Mouse (Mus musculus): ENCODE data around the gene Glcci1. TPM values are rescaled to one million over a fixed set of nuclear protein-coding genes. Genes with fewer than 3 reads are reported as not detected.

Gene Glcci1
- polyA plus RNA-seq, 1 experiment: 0.84 TPM

DNA sequence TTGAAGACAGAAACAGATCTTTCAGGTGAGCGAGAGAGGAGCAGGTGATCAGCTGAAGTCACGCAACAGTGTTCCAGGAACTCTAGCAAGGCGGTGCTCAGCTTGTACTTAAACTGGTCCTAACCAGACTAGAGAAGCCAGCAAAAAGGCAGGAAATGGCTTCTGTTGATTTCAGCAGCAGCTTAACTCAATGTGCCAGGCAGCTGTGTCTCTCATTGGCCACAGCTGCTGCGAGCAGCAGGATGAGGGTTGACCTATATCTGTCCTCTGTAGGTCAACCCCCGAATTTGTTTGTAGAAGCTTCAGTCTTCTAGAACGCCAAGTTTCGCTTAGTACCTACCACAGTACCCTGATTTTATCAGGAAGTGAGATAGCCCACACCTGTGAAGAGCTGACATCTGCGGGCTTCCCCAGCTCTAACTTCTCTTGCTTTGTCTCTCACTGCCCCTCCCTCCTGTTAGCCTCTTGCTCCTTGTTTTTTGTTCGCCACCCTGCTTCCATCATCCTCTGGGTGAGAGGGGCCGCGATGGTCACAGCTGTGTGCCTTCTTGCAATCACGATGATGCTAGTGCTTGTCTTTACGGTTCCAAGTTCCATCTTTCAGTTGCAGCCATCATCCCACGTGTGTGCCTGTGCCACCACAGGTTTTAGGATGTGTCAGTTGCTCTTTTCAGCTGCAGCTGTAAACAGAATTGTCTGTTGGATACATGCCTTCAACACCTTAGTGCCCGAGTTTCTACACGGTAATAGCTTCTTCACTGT lies 23.8 kb upstream of the Glcci1 start:
- Histone ChIP-seq H3K4me2 (ENCODE audit: low read depth) (no peak overlapping the region), H3K79me2 (ENCODE audit: control insufficient read depth, insufficient read depth) (no peaks in the 10 kb centered on the region), H3ac (ENCODE audit: control insufficient read depth, insufficient read length) (no peak overlapping the region), H3K4me3 (no peak overlapping the region), H3K27me3 (ENCODE audit: control insufficient read depth, insufficient read depth, insufficient read length) (no peaks in the 10 kb centered on the region), H3K36me3 (ENCODE audit: control insufficient read depth, insufficient read depth) (no peaks in the 10 kb centered on the region)
- TF ChIP-seq POLR2A (IDR thresholded peaks at IDR 0.05; ENCODE audit: insufficient read length, low read depth) (no peak), CEBPB (IDR thresholded peaks at IDR 0.05; ENCODE audit: insufficient read depth, poor library complexity, severe bottlenecking) (no peak), MYOG (IDR thresholded peaks at IDR 0.05; ENCODE audit: control insufficient read depth in 1 of 3, insufficient read depth in 1 of 3, insufficient read length in 2 of 3, low read depth in 2 of 3) (no peak), TCF3 (IDR thresholded peaks at IDR 0.05; ENCODE audit: insufficient read length, low read depth) (no peak), REST (IDR thresholded peaks at IDR 0.05; ENCODE audit: insufficient read depth, insufficient read length) (no peak), TCF12 (IDR thresholded peaks at IDR 0.05; ENCODE audit: insufficient read depth, poor library complexity, severe bottlenecking) (no peak), E2F4 (IDR thresholded peaks at IDR 0.05; ENCODE audit: insufficient read depth) (no peak), USF1 (IDR thresholded peaks at IDR 0.05; ENCODE audit: low read depth) (no peak), POLR2AphosphoS2 (IDR thresholded peaks at IDR 0.05; ENCODE audit: insufficient read length, low read depth) (no peak), MYOD1 (IDR thresholded peaks at IDR 0.05; ENCODE audit: control insufficient read depth in 1 of 3, insufficient read length in 2 of 3, low read depth in 2 of 3) (no peak), MAX (IDR thresholded peaks at IDR 0.05; ENCODE audit: low read depth) (no peak), SRF (IDR thresholded peaks at IDR 0.05; ENCODE audit: control insufficient read depth, insufficient read length, low read depth) (no peak)

- Histone ChIP-seq H3K79me2 (ENCODE audit: control insufficient read depth, insufficient read depth) (no peaks in the 10 kb centered on the region), H3K4me3 (no peak overlapping the region), H3K27me3 (ENCODE audit: control insufficient read depth, insufficient read depth, insufficient read length) (no peaks in the 10 kb centered on the region), H3K4me2 (ENCODE audit: low read depth) (no peak overlapping the region), H3K36me3 (ENCODE audit: control insufficient read depth, insufficient read depth) (no peaks in the 10 kb centered on the region), H3ac (ENCODE audit: control insufficient read depth, insufficient read length) (no peak overlapping the region)
- TF ChIP-seq USF1 (IDR thresholded peaks at IDR 0.05; ENCODE audit: low read depth): no peak
- TF ChIP-seq MAX (IDR thresholded peaks at IDR 0.05; ENCODE audit: low read depth): no peak
- TF ChIP-seq POLR2A (IDR thresholded peaks at IDR 0.05; ENCODE audit: insufficient read length, low read depth): no peak
- TF ChIP-seq REST (IDR thresholded peaks at IDR 0.05; ENCODE audit: insufficient read depth, insufficient read length): no peak
- TF ChIP-seq SRF (IDR thresholded peaks at IDR 0.05; ENCODE audit: control insufficient read depth, insufficient read length, low read depth): no peak
- TF ChIP-seq E2F4 (IDR thresholded peaks at IDR 0.05; ENCODE audit: insufficient read depth): no peak
- no peak for TF ChIP-seq CEBPB (IDR thresholded peaks at IDR 0.05; ENCODE audit: insufficient read depth, poor library complexity, severe bottlenecking)
- TF ChIP-seq TCF3 (IDR thresholded peaks at IDR 0.05; ENCODE audit: insufficient read length, low read depth): no peak
- no peak for TF ChIP-seq POLR2AphosphoS2 (IDR thresholded peaks at IDR 0.05; ENCODE audit: insufficient read length, low read depth)
- TF ChIP-seq MYOG (IDR thresholded peaks at IDR 0.05; ENCODE audit: control insufficient read depth in 1 of 3, insufficient read depth in 1 of 3, insufficient read length in 2 of 3, low read depth in 2 of 3): no peak
- TF ChIP-seq TCF12 (IDR thresholded peaks at IDR 0.05; ENCODE audit: insufficient read depth, poor library complexity, severe bottlenecking): no peak
- no peak for TF ChIP-seq MYOD1 (IDR thresholded peaks at IDR 0.05; ENCODE audit: control insufficient read depth in 1 of 3, insufficient read length in 2 of 3, low read depth in 2 of 3)
Measured at GRCm38 (mm10) chr6:8486391-8487043, 22.9 kb upstream of the Glcci1 start.

DNA sequence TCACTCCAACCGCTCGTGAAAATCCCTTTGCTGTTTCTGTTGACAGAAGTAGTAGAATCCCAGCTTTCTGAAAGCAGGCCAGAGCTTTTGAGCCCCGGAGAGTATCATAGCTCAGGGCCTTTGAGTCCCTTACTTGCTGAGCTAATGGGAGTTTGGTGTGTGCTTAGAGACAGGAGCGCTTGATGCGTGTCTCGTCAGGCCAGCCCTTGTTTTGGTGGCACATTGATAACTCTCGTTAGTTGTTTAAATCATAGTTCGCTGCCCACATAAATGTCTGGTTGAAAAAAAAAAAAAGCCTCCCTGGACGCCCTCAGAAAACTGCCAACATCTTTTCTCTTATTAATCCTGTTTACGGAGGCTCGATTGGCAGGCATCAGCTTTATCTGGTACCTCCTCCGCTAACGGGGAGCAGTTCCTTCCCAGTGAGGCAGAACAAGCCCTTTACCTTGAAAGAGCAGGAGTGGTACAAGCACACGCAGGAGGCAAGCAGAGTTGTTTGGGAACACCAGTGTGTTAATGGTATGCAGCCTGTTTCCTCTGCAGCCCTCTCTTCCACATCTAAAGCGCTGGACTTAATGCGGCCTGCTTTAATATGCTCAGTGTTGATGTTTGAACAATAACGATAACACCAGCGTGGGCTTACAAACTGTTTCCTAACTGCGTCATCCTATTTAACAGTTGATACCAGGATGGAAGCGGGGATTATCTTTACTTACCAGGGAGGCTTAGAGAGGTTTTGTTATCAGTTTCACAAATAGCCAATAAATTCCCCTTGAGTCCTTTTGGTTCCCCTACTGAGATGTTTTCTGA lies 22.2 kb upstream of the Glcci1 start:
- H3ac ChIP-seq (ENCODE audit: control insufficient read depth, insufficient read length): no peak overlapping the region
- no peak overlapping the region for H3K4me3 ChIP-seq
- H3K4me2 ChIP-seq (ENCODE audit: low read depth): no peak overlapping the region
- H3K36me3 ChIP-seq (ENCODE audit: control insufficient read depth, insufficient read depth): no peaks in the 10 kb centered on the region
- no peak for TF ChIP-seq MAX (IDR thresholded peaks at IDR 0.05; ENCODE audit: low read depth)
- no peak for TF ChIP-seq USF1 (IDR thresholded peaks at IDR 0.05; ENCODE audit: low read depth)
- TF ChIP-seq MYOD1 (IDR thresholded peaks at IDR 0.05; ENCODE audit: control insufficient read depth in 1 of 3, insufficient read length in 2 of 3, low read depth in 2 of 3): no peak
- TF ChIP-seq CEBPB (IDR thresholded peaks at IDR 0.05; ENCODE audit: insufficient read depth, poor library complexity, severe bottlenecking): no peak
- no peak for TF ChIP-seq TCF3 (IDR thresholded peaks at IDR 0.05; ENCODE audit: insufficient read length, low read depth)
- no peak for TF ChIP-seq POLR2AphosphoS2 (IDR thresholded peaks at IDR 0.05; ENCODE audit: insufficient read length, low read depth)
- TF ChIP-seq MYOG (IDR thresholded peaks at IDR 0.05; ENCODE audit: control insufficient read depth in 1 of 3, insufficient read depth in 1 of 3, insufficient read length in 2 of 3, low read depth in 2 of 3): no peak
- no peak for TF ChIP-seq SRF (IDR thresholded peaks at IDR 0.05; ENCODE audit: control insufficient read depth, insufficient read length, low read depth)
- no peak for TF ChIP-seq TCF12 (IDR thresholded peaks at IDR 0.05; ENCODE audit: insufficient read depth, poor library complexity, severe bottlenecking)
- TF ChIP-seq POLR2A (IDR thresholded peaks at IDR 0.05; ENCODE audit: insufficient read length, low read depth): no peak
- no peak for TF ChIP-seq E2F4 (IDR thresholded peaks at IDR 0.05; ENCODE audit: insufficient read depth)
- no peak for TF ChIP-seq REST (IDR thresholded peaks at IDR 0.05; ENCODE audit: insufficient read depth, insufficient read length)
- no peaks in the 10 kb centered on the region for H3K79me2 ChIP-seq (ENCODE audit: control insufficient read depth, insufficient read depth)
- H3K27me3 ChIP-seq (ENCODE audit: control insufficient read depth, insufficient read depth, insufficient read length): no peaks in the 10 kb centered on the region

GRCm38 (mm10) chr6:8488249-8488648 lies 21.2 kb upstream of the Glcci1 start:
- Histone ChIP-seq H3K4me3 (no peak overlapping the region), H3ac (ENCODE audit: control insufficient read depth, insufficient read length) (no peak overlapping the region), H3K79me2 (ENCODE audit: control insufficient read depth, insufficient read depth) (no peaks in the 10 kb centered on the region), H3K36me3 (ENCODE audit: control insufficient read depth, insufficient read depth) (no peaks in the 10 kb centered on the region), H3K27me3 (ENCODE audit: control insufficient read depth, insufficient read depth, insufficient read length) (no peaks in the 10 kb centered on the region), H3K4me2 (ENCODE audit: low read depth) (no peak overlapping the region)
- TF ChIP-seq MAX (IDR thresholded peaks at IDR 0.05; ENCODE audit: low read depth) (no peak), MYOD1 (IDR thresholded peaks at IDR 0.05; ENCODE audit: control insufficient read depth in 1 of 3, insufficient read length in 2 of 3, low read depth in 2 of 3) (no peak), E2F4 (IDR thresholded peaks at IDR 0.05; ENCODE audit: insufficient read depth) (no peak), POLR2A (IDR thresholded peaks at IDR 0.05; ENCODE audit: insufficient read length, low read depth) (no peak), TCF3 (IDR thresholded peaks at IDR 0.05; ENCODE audit: insufficient read length, low read depth) (no peak)
